Mouse (Mus musculus) olfactory bulb, adult 2 months (tissue): Measurements from ENCODE around the gene Akap1.

Experiments
- CTCF ChIP-seq: fragments of 200-500 bp; IDR thresholded peaks from 2 replicates; pipeline ENCODE4 v1.5.1; 2012; ENCODE audit warnings: low read depth, mild to moderate bottlenecking, low read length, moderate library complexity; ENCODE audit not compliant: insufficient read depth
- POLR2A ChIP-seq: fragments of 200-500 bp; IDR thresholded peaks from 2 replicates; pipeline ENCODE4 v1.6.1; 2012; ENCODE audit warnings: mild to moderate bottlenecking, low read depth, low read length, moderate library complexity; ENCODE audit not compliant: insufficient read depth

DNA sequence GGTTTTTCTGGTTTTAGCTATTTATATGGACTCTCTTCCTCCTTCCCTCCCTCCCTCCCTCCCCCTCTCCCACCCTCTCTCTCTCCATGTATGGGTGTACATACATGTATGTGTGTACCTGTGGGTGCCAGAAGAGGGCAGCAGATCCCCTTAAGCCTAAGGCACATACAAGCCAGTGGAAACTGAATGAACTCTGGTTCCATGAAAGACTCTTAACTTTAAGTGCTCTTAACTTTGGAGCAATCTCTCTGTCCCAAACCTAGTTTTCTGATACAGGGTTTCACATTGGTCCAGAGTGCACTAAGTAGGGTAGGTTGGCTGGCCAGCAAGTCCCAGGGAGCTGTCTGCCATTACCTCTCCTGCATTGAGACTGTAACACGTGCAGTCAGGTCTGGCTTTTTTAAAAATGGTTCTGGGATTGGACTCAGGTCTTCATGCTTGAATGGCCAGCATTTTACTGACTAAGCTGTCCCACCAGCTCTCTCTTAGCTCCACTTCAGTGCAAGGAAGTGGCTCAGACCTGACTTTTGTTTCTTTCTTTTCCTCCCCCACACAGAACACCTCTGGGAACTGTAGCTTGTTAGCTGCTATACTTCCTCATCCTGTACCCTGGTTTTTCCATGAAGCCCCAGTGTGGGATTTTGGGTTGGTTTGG, 44.3 kb upstream of the Akap1 start:
- TF ChIP-seq CTCF = no peak
- no peak for TF ChIP-seq POLR2A
